Mouse (Mus musculus) midbrain, embryonic 15.5 days (tissue): ENCODE results near the gene Map3k10. TPM values are rescaled to one million over a fixed set of nuclear protein-coding genes. Genes with fewer than 3 reads are reported as not detected.
A peak's percentile ranks its signal among the peaks of the same experiment; 100 is the strongest.

Experiments
- ATAC-seq: fragments of 200-750 bp; cut with Nextera tagmentation; replicated peaks from 2 replicates; pipeline ENCODE4 v1.8.0; 2017; ENCODE audit warnings: moderate TSS enrichment
- H3K27ac ChIP-seq: fragments of 300-500 bp; sonication (generic); 2 replicates; pipeline ENCODE4 v1.5.1; 2015; ENCODE audit warnings: mild to moderate bottlenecking, inconsistent platforms
- H3K27me3 ChIP-seq: fragments of 300-500 bp; sonication (generic); replicated peaks from 2 replicates; pipeline ENCODE4 v1.6.1; 2015; ENCODE audit warnings: inconsistent platforms
- H3K36me3 ChIP-seq: fragments of 300-500 bp; sonication (generic); replicated peaks from 2 replicates; pipeline ENCODE4 v1.6.1; 2015; ENCODE audit warnings: inconsistent platforms
- H3K4me1 ChIP-seq: fragments of 300-500 bp; sonication (generic); 2 replicates; pipeline ENCODE4 v1.6.1; 2015; ENCODE audit warnings: inconsistent platforms
- H3K4me2 ChIP-seq: fragments of 300-500 bp; sonication (generic); 2 replicates; pipeline ENCODE4 v1.6.1; 2015; ENCODE audit warnings: inconsistent platforms, mild to moderate bottlenecking, moderate library complexity
- H3K4me3 ChIP-seq: fragments of 300-500 bp; sonication (generic); 2 replicates; pipeline ENCODE4 v1.5.1; 2015; ENCODE audit warnings: mild to moderate bottlenecking, inconsistent platforms
- H3K9ac ChIP-seq: fragments of 300-500 bp; sonication (generic); 2 replicates; pipeline ENCODE4 v1.6.1; 2015; ENCODE audit warnings: mild to moderate bottlenecking, inconsistent platforms
- H3K9me3 ChIP-seq: fragments of 300-500 bp; sonication (generic); 2 replicates; pipeline ENCODE4 v1.6.1; 2016; ENCODE audit warnings: inconsistent platforms
- WGBS: fragments of 180-500 bp; shearing (Covaris S2); methylation state at CpG from one replicate; pipeline ENCODE4 v1.1.7; 2015; ENCODE audit warnings: mixed read lengths; 5-methylcytosine and 5-hydroxymethylcytosine counted together
- polyA plus RNA-seq: library from polyadenylated mRNA; unstranded; fragments of >200 nt; fragmentation: Nextera tagmentation; extraction: Ambion mirVana; gene quantifications from 2 replicates; pipeline ENCODE4 v1.2.1, GENCODE M21; 2015

Map3k10 gene
- polyA plus RNA-seq, 1 experiment from 2014 or later = 17.2 TPM

GRCm38 (mm10) chr7:27675222-27675612 is 819 bp upstream of the Map3k10 start:
- Histone ChIP-seq H3K9me3 (no peaks in the 10 kb centered on the region), H3K36me3 (no peaks in the 10 kb centered on the region), H3K4me2 (peak overlapping the region; percentile 98), H3K27me3 (no peaks in the 10 kb centered on the region), H3K9ac (peak overlapping the region; percentile 93), H3K4me3 (peak overlapping the region; percentile 53), H3K27ac (peak overlapping the region; percentile 95; the same call in 1 of the 2 replicates), H3K4me1 (peaks cover 40% of the 10 kb centered on the region)
- ATAC-seq = no peak
- 27% methylated on average over 14 of the region's 14 CpGs for WGBS

DNA sequence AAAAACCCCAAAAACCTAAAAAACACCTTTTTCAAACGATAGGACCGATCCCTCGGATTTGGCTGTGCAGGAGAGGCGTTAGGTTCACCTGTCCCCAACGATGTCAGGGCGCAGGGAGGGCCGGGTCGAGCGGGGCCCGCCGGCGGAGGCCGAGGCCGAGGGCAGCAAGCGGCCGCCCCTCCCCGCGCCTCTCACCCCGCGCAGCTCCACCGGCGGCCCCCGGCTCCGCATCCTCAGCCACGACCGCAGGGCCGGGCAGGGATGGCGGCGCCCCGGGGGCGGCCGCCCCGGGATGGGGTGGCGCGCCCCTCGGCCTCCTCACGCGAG is 240 bp downstream of the Map3k10 start:
- ATAC-seq = peak; percentile 76
- peak overlapping the region; percentile 95 for H3K27ac ChIP-seq
- H3K9me3 ChIP-seq = no peaks in the 10 kb centered on the region
- H3K4me3 ChIP-seq = peak overlapping the region; percentile 53
- peak overlapping the region; percentile 93 for H3K9ac ChIP-seq
- no peaks in the 10 kb centered on the region for H3K27me3 ChIP-seq
- H3K4me2 ChIP-seq = peak overlapping the region; percentile 98
- H3K36me3 ChIP-seq = no peaks in the 10 kb centered on the region
- peaks cover 47% of the 10 kb centered on the region for H3K4me1 ChIP-seq
- WGBS = 0% methylated on average over 36 of the region's 38 CpGs

DNA sequence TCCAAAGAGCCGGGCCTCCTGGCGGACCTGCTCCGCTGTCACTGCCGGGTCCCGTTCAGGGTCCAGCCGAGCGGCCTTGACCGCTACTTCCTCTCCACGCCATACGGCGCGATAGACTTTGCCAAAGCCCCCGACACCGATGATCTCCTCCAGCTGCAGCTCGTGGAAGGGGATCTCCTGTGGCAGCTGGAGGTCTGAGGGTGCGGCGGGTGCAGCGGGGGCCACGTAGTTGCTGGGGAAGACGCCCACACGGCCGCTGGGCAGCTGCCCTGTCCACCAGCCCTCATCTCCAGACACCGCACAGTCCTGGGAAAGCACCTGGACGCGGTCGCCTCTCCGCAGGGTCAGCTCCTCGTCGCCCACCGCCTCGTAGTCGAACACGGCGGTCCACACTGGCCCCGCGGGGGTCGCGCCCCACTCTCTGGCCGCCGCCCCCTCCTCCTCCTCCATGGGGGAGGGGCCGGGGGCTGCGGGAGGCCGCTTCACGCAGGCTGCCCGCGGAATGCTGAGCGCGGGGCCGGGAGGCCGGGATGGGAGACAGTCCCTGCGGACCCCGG is 745 bp downstream of the Map3k10 start:
- WGBS = under 1% methylated on average over 50 of the region's 52 CpGs
- Histone ChIP-seq H3K27ac (peak overlapping the region; percentile 95), H3K4me3 (peak overlapping the region; percentile 53), H3K9me3 (no peaks in the 10 kb centered on the region), H3K36me3 (no peaks in the 10 kb centered on the region), H3K4me1 (peaks cover 47% of the 10 kb centered on the region), H3K4me2 (peak overlapping the region; percentile 98), H3K9ac (peak overlapping the region; percentile 93), H3K27me3 (no peaks in the 10 kb centered on the region)
- peak; percentile 40 for ATAC-seq

DNA sequence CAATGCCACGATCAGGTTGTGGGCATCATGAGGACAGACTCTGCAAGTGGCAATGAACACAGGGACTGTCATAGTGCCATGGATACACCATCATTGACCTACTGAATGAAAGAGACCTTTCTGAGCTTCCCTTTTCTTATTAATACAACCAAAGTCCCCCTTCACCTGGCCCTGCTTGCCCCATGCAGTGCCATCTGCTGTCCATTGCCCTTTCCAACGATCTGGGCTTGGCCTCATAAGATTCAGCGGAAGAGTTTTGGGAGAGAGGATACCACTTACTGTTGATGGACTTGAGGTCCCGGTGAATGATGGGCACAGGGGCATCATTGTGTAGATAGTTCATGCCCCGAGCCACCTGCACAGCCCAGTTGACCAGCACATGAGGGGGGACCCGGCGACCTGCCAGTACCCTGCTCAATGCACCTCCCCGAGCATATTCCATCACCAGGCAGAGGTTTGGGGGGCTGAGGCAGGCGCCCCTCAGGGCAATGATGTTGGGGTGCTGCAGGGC is 1.3 kb downstream of the Map3k10 start:
- peaks cover 47% of the 10 kb centered on the region for H3K4me1 ChIP-seq
- 50% methylated on average over 9 of the region's 9 CpGs for WGBS
- ATAC-seq = no peak

DNA sequence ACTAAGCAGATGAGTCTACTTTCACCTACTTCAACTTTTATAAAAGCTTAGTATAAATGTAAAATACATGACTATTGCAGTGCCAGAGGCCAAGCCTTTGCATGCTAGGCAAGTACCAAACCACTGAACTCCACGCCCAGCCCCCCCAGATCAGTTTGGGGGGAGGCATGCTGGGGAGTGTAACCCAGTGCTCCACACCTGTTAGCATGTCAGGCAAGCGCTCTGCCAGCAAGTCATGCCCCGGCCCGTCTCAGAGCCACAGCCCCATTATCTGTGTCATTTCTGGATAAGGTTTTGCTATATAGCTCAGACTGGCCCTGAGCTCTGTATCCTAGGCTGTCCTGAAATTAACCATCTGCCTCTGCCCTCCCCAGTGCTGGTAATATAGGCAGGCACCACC is 12.4 kb downstream of the Map3k10 start:
- Histone ChIP-seq H3K36me3 (peaks cover 14% of the 10 kb centered on the region; the same call in 1 of the 2 replicates), H3K4me3 (no peak overlapping the region)
- no peak for ATAC-seq

More for the DNA sequence above, 1.3 kb downstream of the Map3k10 start:
- Histone ChIP-seq H3K36me3 (no peaks in the 10 kb centered on the region), H3K9ac (peak overlapping the region; percentile 93), H3K4me3 (peak overlapping the region; percentile 53), H3K9me3 (no peaks in the 10 kb centered on the region), H3K27me3 (no peaks in the 10 kb centered on the region), H3K27ac (peak overlapping the region; percentile 95; the same call in 1 of the 2 replicates), H3K4me2 (peak overlapping the region; percentile 98)

DNA sequence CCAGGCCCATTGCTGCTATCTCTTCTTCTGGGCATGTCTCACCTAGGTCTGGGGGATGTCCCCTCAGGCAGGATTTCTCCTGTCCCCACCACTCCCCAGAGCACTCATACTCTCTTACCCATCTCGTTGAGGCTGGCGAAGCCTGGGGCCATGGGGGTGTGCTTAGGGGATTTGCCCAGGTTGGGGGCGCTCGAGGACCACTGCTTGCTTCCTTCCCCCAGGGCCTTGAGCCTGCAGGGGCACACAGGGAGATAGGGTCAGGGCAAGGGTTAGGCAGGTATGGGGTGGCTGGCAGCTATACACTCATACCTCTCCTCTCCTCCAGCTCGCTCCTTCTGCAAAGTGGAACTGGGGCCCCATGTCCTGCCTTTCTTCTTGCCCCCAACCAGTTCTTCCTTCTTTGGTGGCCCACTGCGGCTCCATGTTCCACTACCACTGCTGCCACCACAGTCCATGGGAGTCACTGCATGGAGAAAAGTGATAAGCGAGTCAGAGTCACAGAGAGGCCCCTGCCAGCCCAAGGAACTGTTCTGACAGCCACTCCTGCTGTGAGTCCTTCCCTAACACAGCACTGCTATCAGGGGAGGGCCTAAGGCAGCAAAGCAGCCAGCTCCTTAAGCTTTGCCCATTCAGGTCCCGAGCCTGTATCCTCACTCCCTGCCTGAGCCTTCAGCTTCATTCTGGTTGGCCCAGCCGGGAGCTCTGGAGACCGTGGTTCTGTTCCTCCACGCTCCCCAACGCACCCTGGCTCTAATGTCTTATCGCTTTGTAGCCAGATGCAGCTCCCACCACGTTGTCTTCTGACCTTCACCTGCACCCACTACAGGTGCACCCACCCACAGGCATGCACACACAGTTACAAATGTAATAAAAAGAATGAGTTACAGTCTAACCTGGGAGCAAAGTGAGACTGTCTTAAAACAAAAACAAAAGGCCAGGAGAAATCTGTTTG is 15.4 kb downstream of the Map3k10 start:
- Histone ChIP-seq H3K4me2 (no peak overlapping the region), H3K36me3 (peaks cover 17% of the 10 kb centered on the region), H3K4me3 (no peak overlapping the region), H3K9ac (no peak overlapping the region), H3K9me3 (no peaks in the 10 kb centered on the region), H3K4me1 (peaks cover 21% of the 10 kb centered on the region), H3K27me3 (no peaks in the 10 kb centered on the region; the same call in 1 of the 2 replicates), H3K27ac (no peak overlapping the region)
- no peak for ATAC-seq
- WGBS = 65% methylated on average over 14 of the region's 14 CpGs

More for the DNA sequence above, 12.4 kb downstream of the Map3k10 start:
- Histone ChIP-seq H3K4me2 (no peak overlapping the region), H3K4me1 (no peaks in the 10 kb centered on the region), H3K9ac (no peak overlapping the region), H3K9me3 (no peaks in the 10 kb centered on the region), H3K27ac (no peak overlapping the region), H3K27me3 (no peaks in the 10 kb centered on the region; the same call in 1 of the 2 replicates)
- WGBS = 84% methylated on average over 4 of the region's 4 CpGs

DNA sequence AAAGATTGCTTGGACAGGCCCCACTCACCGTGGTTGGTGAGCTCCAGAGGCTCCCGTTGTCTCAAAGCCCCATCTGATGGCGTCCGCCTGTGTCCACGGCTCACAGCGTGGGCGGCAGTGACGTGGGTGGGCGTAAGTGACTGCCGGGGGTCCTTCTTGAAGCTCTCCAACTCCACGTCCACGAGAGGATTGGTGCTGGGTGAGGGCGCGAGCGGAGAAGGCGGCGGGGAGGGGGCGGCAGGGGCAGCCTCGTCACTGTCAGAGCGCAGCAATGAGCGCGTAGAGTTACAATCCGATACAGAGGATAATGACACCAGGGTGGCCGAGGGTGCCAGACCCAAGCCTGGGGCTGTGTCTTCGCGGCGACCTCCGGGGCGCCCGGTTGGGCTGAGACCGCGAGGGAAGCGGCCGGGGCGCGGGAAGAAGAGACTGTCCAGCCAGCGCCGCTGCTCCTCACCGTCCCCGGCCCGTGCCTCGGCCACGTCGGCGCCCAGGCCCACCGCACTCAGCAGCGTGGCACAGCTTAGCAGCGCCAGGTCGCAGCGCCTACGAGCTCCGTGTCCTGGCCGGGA is 16.5 kb downstream of the Map3k10 start:
- H3K4me3 ChIP-seq = no peak overlapping the region
- 36% methylated on average over 53 of the region's 53 CpGs for WGBS
- ATAC-seq = no peak
- no peaks in the 10 kb centered on the region for H3K9me3 ChIP-seq
- H3K36me3 ChIP-seq = peaks cover 17% of the 10 kb centered on the region
- H3K9ac ChIP-seq = no peak overlapping the region
- H3K4me1 ChIP-seq = peaks cover 24% of the 10 kb centered on the region
- H3K27me3 ChIP-seq = no peaks in the 10 kb centered on the region; the same call in 1 of the 2 replicates
- H3K4me2 ChIP-seq = no peak overlapping the region
- H3K27ac ChIP-seq = no peak overlapping the region

- Histone ChIP-seq H3K27me3 (no peaks in the 10 kb centered on the region; the same call in 1 of the 2 replicates), H3K4me2 (no peak overlapping the region), H3K4me3 (no peak overlapping the region), H3K36me3 (peaks cover 14% of the 10 kb centered on the region), H3K4me1 (peaks cover 27% of the 10 kb centered on the region), H3K9me3 (no peaks in the 10 kb centered on the region), H3K9ac (no peak overlapping the region), H3K27ac (no peak overlapping the region)
- ATAC-seq = no peak
- WGBS = 86% methylated on average over 16 of the region's 16 CpGs
These were observed 17.8 kb downstream of the Map3k10 start for GRCm38 (mm10) chr7:27656600-27656999.

DNA sequence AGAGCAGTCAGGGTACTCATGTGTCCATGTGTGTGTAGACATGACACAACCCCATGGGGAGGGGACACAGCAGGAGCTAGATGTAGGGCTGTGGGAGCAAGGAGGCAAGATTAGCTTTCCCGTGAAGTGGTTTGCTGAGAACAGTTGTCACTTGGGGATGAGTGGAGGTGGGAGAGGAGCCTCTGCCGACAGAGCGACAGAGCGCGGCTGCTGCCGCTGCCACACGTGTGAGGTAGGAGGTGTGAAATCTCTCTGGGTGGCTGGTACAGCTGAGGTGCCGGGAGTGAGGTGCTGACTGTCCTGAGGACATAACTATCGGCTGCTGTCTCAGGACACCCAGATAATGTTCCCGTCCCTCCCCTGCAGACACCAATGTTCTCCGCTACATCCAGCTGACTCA is 18.9 kb downstream of the Map3k10 start:
- Histone ChIP-seq H3K4me1 (peaks cover 27% of the 10 kb centered on the region), H3K4me2 (0 out of 2 replicates have a peak overlapping the region, but pooled peaks have one; percentile 77), H3K36me3 (peaks cover 7% of the 10 kb centered on the region), H3K9ac (peak overlapping the region; percentile 23; the same call in 1 of the 2 replicates), H3K27ac (no peak overlapping the region), H3K9me3 (no peaks in the 10 kb centered on the region), H3K4me3 (no peak overlapping the region), H3K27me3 (no peaks in the 10 kb centered on the region; the same call in 1 of the 2 replicates)
- no peak for ATAC-seq
- 78% methylated on average over 11 of the region's 11 CpGs for WGBS

DNA sequence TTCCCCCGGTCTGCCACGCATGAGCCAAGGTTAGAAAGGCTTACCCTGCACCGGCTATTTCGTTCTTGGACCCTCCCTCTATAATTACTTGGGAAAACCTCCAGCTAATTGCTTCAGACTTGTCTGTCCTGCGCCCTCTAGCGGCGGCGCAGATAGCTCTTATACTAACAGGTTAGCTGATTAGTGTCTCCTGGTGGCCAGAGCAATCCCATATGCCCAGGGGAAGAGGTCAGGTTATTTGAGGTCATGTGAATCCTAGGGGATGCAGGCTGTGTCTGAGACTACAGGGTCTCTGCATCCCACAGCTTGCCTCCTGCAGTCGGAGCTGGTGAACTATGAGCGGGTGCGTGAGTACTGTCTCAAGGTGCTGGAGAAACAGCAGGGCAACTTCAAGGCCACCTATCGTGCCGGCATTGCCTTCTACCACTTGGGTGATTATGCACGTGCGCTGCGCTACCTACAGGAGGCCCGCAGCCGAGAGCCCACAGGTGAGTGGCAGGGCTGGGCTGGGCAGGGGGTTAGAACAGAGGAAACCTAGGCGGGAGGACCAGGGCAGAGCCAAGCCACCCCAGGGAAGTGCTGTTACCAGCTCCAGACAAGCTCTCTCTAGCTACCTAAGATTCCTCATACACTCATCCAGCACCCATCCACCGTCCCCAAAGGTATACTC is 19.7 kb downstream of the Map3k10 start:
- no peak for ATAC-seq
- peaks cover 7% of the 10 kb centered on the region for H3K36me3 ChIP-seq

GRCm38 (mm10) chr7:27653681-27654437 is 20.5 kb downstream of the Map3k10 start, which contains the start of gene Ttc9b:
Gene Ttc9b, plus strand, starts transcription at chr7:27653915.
- H3K4me2 ChIP-seq = peak within 1 kb of the TSS; percentile 77
- H3K4me3 ChIP-seq = peak within 1 kb of the TSS; percentile 84
- peak within 1 kb of the TSS; percentile 85 for H3K9ac ChIP-seq
- no peaks in the 10 kb centered on the region for H3K9me3 ChIP-seq
- peak; percentile 80 for ATAC-seq
- 2% methylated on average over 58 of the region's 62 CpGs for WGBS
- peaks cover 7% of the 10 kb centered on the region for H3K36me3 ChIP-seq
- H3K27me3 ChIP-seq = no peaks in the 10 kb centered on the region; the same call in 1 of the 2 replicates
- peak within 1 kb of the TSS; percentile 97 for H3K27ac ChIP-seq
- H3K4me1 ChIP-seq = peaks cover 27% of the 10 kb centered on the region

More for the DNA sequence above, 19.7 kb downstream of the Map3k10 start:
- WGBS = 67% methylated on average over 20 of the region's 20 CpGs
- no peaks in the 10 kb centered on the region; the same call in 1 of the 2 replicates for H3K27me3 ChIP-seq
- H3K4me1 ChIP-seq = peaks cover 27% of the 10 kb centered on the region
- H3K4me3 ChIP-seq = peak overlapping the region; percentile 84
- peak overlapping the region; percentile 85; the same call in 1 of the 2 replicates for H3K9ac ChIP-seq
- peak overlapping the region; percentile 77 for H3K4me2 ChIP-seq
- peak overlapping the region; percentile 97 for H3K27ac ChIP-seq
- no peaks in the 10 kb centered on the region for H3K9me3 ChIP-seq
